Mouse (Mus musculus) testis, adult 2 months (tissue): ENCODE measurements around the gene Dock7. TPM values are rescaled to one million over a fixed set of nuclear protein-coding genes. Genes with fewer than 3 reads are reported as not detected.

Experiments
- H3K27ac ChIP-seq: fragments of 200-500 bp; 2 replicates; pipeline ENCODE4 v1.5.1; 2012; ENCODE audit warnings: low read depth, low read length; ENCODE audit not compliant: control insufficient read depth, insufficient read depth
- H3K27me3 ChIP-seq: fragments of 200-500 bp; 2 replicates; pipeline ENCODE4 v1.6.1; 2012; ENCODE audit warnings: mild to moderate bottlenecking, low read length, moderate library complexity; ENCODE audit not compliant: control insufficient read depth, insufficient read depth
- H3K36me3 ChIP-seq: fragments of 200-500 bp; 2 replicates; pipeline ENCODE4 v1.6.1; 2012; ENCODE audit warnings: mild to moderate bottlenecking, low read length; ENCODE audit not compliant: control insufficient read depth, insufficient read depth
- H3K4me1 ChIP-seq: fragments of 200-500 bp; 2 replicates; pipeline ENCODE4 v1.6.1; 2012; ENCODE audit warnings: low read length; ENCODE audit not compliant: control insufficient read depth, insufficient read depth
- H3K4me3 ChIP-seq: fragments of 200-500 bp; 2 replicates; pipeline ENCODE4 v1.5.1; 2012; ENCODE audit warnings: low read depth, mild to moderate bottlenecking, low read length, moderate library complexity, mixed read lengths; ENCODE audit not compliant: control insufficient read depth
- CTCF ChIP-seq: fragments of 200-500 bp; IDR thresholded peaks from 2 replicates; pipeline ENCODE4 v1.5.1; 2012; ENCODE audit warnings: low read depth, mild to moderate bottlenecking, inconsistent platforms, low read length, moderate library complexity; ENCODE audit not compliant: control insufficient read depth, insufficient read depth, insufficient replicate concordance
- POLR2A ChIP-seq: fragments of 200-500 bp; IDR thresholded peaks from 2 replicates; pipeline ENCODE4 v1.6.1; 2012; ENCODE audit warnings: low read depth, mild to moderate bottlenecking, inconsistent platforms, low read length, moderate library complexity; ENCODE audit not compliant: control insufficient read depth
- polyA plus RNA-seq: library from polyadenylated mRNA; depleted of rRNA; stranded (reverse); fragments of >200 nt; gene quantifications from 2 replicates; pipeline ENCODE4 v1.2.3, GENCODE M21; 2012

Dock7 gene
- polyA plus RNA-seq, 1 experiment = 32.2 TPM

GRCm38 (mm10) chr4:99156641-99157307 is 36.1 kb upstream of the Dock7 start:
- no peak overlapping the region for H3K4me3 ChIP-seq
- no peaks in the 10 kb centered on the region for H3K36me3 ChIP-seq
- H3K27me3 ChIP-seq = no peaks in the 10 kb centered on the region
- H3K27ac ChIP-seq = no peak overlapping the region
- no peak for TF ChIP-seq CTCF
- no peak for TF ChIP-seq POLR2A
- peaks cover 5% of the 10 kb centered on the region; the same call in 1 of the 2 replicates for H3K4me1 ChIP-seq

GRCm38 (mm10) chr4:99151885-99152558 is 31.3 kb upstream of the Dock7 start:
- Histone ChIP-seq H3K36me3 (no peaks in the 10 kb centered on the region), H3K4me3 (no peak overlapping the region), H3K27ac (no peak overlapping the region), H3K4me1 (no peaks in the 10 kb centered on the region), H3K27me3 (no peaks in the 10 kb centered on the region)
- TF ChIP-seq POLR2A (no peak), CTCF (no peak)

GRCm38 (mm10) chr4:99151434-99151833 is 30.7 kb upstream of the Dock7 start:
- TF ChIP-seq POLR2A (no peak), CTCF (no peak)
- Histone ChIP-seq H3K36me3 (no peaks in the 10 kb centered on the region), H3K4me3 (no peak overlapping the region), H3K27me3 (no peaks in the 10 kb centered on the region), H3K4me1 (no peaks in the 10 kb centered on the region), H3K27ac (no peak overlapping the region)

GRCm38 (mm10) chr4:99143323-99143722 is 22.6 kb upstream of the Dock7 start:
- H3K27me3 ChIP-seq = no peaks in the 10 kb centered on the region
- no peak for TF ChIP-seq CTCF
- no peak for TF ChIP-seq POLR2A

GRCm38 (mm10) chr4:99141578-99141977 is 20.9 kb upstream of the Dock7 start:
- Histone ChIP-seq H3K4me1 (no peaks in the 10 kb centered on the region), H3K4me3 (no peak overlapping the region), H3K27ac (no peak overlapping the region), H3K27me3 (no peaks in the 10 kb centered on the region), H3K36me3 (no peaks in the 10 kb centered on the region)
- TF ChIP-seq POLR2A (no peak), CTCF (no peak)

More at GRCm38 (mm10) chr4:99143323-99143722, 22.6 kb upstream of the Dock7 start:
- H3K4me1 ChIP-seq = no peaks in the 10 kb centered on the region
- no peak overlapping the region for H3K4me3 ChIP-seq
- H3K36me3 ChIP-seq = no peaks in the 10 kb centered on the region
- no peak overlapping the region for H3K27ac ChIP-seq

GRCm38 (mm10) chr4:99141171-99141570 is 20.5 kb upstream of the Dock7 start:
- Histone ChIP-seq H3K36me3 (no peaks in the 10 kb centered on the region), H3K4me3 (no peak overlapping the region), H3K27ac (no peak overlapping the region), H3K4me1 (no peaks in the 10 kb centered on the region), H3K27me3 (no peaks in the 10 kb centered on the region)
- no peak for TF ChIP-seq POLR2A

GRCm38 (mm10) chr4:99137986-99138641 is 17.4 kb upstream of the Dock7 start:
- Histone ChIP-seq H3K36me3 (no peaks in the 10 kb centered on the region), H3K27me3 (no peaks in the 10 kb centered on the region), H3K4me1 (no peaks in the 10 kb centered on the region), H3K4me3 (no peak overlapping the region), H3K27ac (no peak overlapping the region)
- TF ChIP-seq POLR2A = no peak
- TF ChIP-seq CTCF = no peak
